Mouse (Mus musculus) ovary, postnatal 14 days (tissue): ENCODE data around the gene 9430097D07Rik.

Experiments
- DNase-seq: peaks from one replicate; pipeline ENCODE4 v3.0.0; 2022; ENCODE audit warnings: low spot score

9430097D07Rik gene

GRCm38 (mm10) chr2:32559570-32559969 lies 15.9 kb downstream of the 9430097D07Rik start:
- no peak for DNase-seq

GRCm38 (mm10) chr2:32556019-32556418 lies 19.5 kb downstream of the 9430097D07Rik start:
- DNase-seq = no peak

GRCm38 (mm10) chr2:32555484-32555883 lies 20.0 kb downstream of the 9430097D07Rik start:
- DNase-seq = no peak

GRCm38 (mm10) chr2:32553592-32554148 lies 21.8 kb downstream of the 9430097D07Rik start:
- DNase-seq = no peak

GRCm38 (mm10) chr2:32551236-32551635 lies 24.2 kb downstream of the 9430097D07Rik start:
- no peak for DNase-seq

- DNase-seq = peak; percentile 58
Measured at GRCm38 (mm10) chr2:32549764-32550163, 25.7 kb downstream of the 9430097D07Rik start.

- DNase-seq = no peak
Measured at GRCm38 (mm10) chr2:32549171-32549570, 26.3 kb downstream of the 9430097D07Rik start.

GRCm38 (mm10) chr2:32547964-32548739 lies 27.3 kb downstream of the 9430097D07Rik start:
- DNase-seq = no peak

GRCm38 (mm10) chr2:32547380-32547779 lies 28.1 kb downstream of the 9430097D07Rik start:
- no peak for DNase-seq

- no peak for DNase-seq
Measured at GRCm38 (mm10) chr2:32546951-32547350, 28.5 kb downstream of the 9430097D07Rik start.

- no peak for DNase-seq
Measured at GRCm38 (mm10) chr2:32543031-32543449, 32.4 kb downstream of the 9430097D07Rik start.

GRCm38 (mm10) chr2:32541986-32542573 lies 33.4 kb downstream of the 9430097D07Rik start:
- DNase-seq = no peak

- no peak for DNase-seq
Measured at GRCm38 (mm10) chr2:32541333-32541908, 34.1 kb downstream of the 9430097D07Rik start.

GRCm38 (mm10) chr2:32539452-32539981 lies 36.0 kb downstream of the 9430097D07Rik start:
- no peak for DNase-seq

GRCm38 (mm10) chr2:32538461-32538860 lies 37.0 kb downstream of the 9430097D07Rik start:
- no peak for DNase-seq

- no peak for DNase-seq
Measured at GRCm38 (mm10) chr2:32537941-32538340, 37.5 kb downstream of the 9430097D07Rik start.

GRCm38 (mm10) chr2:32537360-32537905 lies 38.1 kb downstream of the 9430097D07Rik start:
- DNase-seq = no peak

GRCm38 (mm10) chr2:32536634-32537359 lies 38.7 kb downstream of the 9430097D07Rik start:
- DNase-seq = peak; percentile 35

- no peak for DNase-seq
Measured at GRCm38 (mm10) chr2:32536086-32536633, 39.3 kb downstream of the 9430097D07Rik start.

GRCm38 (mm10) chr2:32535501-32535991 lies 39.9 kb downstream of the 9430097D07Rik start:
- DNase-seq = peak; percentile 51
